ENCODE assay signal across 9 mouse cellular contexts in the genomic region with DNA sequence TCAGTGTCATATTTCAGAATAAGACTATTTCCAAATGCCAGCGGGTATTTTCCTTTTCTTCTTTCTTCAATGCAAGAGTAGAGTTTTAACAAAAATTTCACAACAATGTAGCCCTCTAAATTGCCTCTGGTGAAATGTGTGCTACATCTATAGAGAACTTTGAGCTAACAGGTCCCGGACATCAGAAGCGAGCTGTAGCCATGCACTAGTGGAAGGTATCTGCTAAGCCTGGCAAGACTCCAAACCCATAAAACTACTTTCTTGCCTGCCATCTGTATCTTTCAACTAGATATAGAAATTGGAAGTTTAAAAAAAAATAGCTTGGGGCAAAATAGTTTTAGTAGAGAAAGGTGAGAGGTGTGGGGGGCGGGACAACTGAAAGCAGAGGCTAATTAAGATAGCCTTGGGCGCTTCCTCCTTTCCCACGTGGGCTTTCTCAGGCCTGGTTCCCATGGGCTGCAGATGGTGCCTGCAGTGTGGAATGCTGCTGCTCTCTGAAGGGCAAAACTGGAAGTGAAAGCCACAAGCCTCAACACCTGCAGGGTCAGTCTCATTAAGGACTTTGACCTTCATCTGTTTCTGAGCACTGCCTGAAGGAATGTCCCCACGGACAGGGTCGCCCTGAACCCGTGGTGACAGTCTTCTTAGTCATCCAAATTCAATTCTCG.
A peak's percentile ranks its signal among the peaks of the same experiment; 100 is the strongest.
DNase-seq lines count a peak whose midpoint lies in the region; ATAC-seq and TF ChIP-seq lines count a peak whose summit lies in the region.
"Had no signal": no experiment of that assay in that cellular context is flagged by ENCODE, and none has a peak within 500 bp of the region (broad histone marks: within the 10 kb centered on the region; RNA-seq: fewer than 3 reads in every experiment).

No protein-coding gene starts in this region.

- H3K4me3 ChIP-seq in forebrain, embryonic 16.5 days (replicated peaks; ENCODE audit: low read length), result no peak overlapping the region
- H3K4me3 ChIP-seq: lung, embryonic 15.5 days had no signal

- no peak overlapping the region for H3K4me2 ChIP-seq in forebrain, embryonic 16.5 days (ENCODE audit: low read length)
- H3K4me2 ChIP-seq: lung, embryonic 15.5 days had no signal

- TF ChIP-seq POLR2A in brain, embryonic 14.5 days (IDR thresholded peaks at IDR 0.05; ENCODE audit: borderline replicate concordance, extremely low read depth, insufficient read depth, insufficient read length, poor library complexity, severe bottlenecking), result no peak

- intact Hi-C loops in left cerebral cortex, postnatal 14 days (cut with DNase I), result no loop called here

- ATAC-seq in forebrain, embryonic 16.5 days, result peak; percentile 26; the same call in 1 of the 2 replicates

- H3K4me1 ChIP-seq in forebrain, embryonic 16.5 days (replicated peaks; ENCODE audit: control insufficient read depth, insufficient read depth, low read length), result no peaks in the 10 kb centered on the region
- H3K4me1 ChIP-seq: lung, embryonic 15.5 days had no signal

- H3K9me3 ChIP-seq in forebrain, embryonic 16.5 days (ENCODE audit: control insufficient read depth, low read length), result no peaks in the 10 kb centered on the region
- H3K9me3 ChIP-seq: lung, embryonic 15.5 days had no signal

- H3K27me3 ChIP-seq in forebrain, embryonic 16.5 days (replicated peaks; ENCODE audit: control insufficient read depth, insufficient read depth, low read length), result no peaks in the 10 kb centered on the region
- H3K27me3 ChIP-seq: lung, embryonic 15.5 days had no signal

- WGBS in forebrain, embryonic 16.5 days, result 62% methylated on average over 10 of the region's 10 CpGs

- no peak overlapping the region for H3K27ac ChIP-seq in forebrain, embryonic 16.5 days (ENCODE audit: low read length)
- H3K27ac ChIP-seq: lung, embryonic 15.5 days had no signal

- TF ChIP-seq CTCF in brain, embryonic 14.5 days (IDR thresholded peaks at IDR 0.05; ENCODE audit: borderline replicate concordance, extremely low read depth, insufficient read depth, insufficient read length), result peak; percentile 17; the same call in 1 of the 2 replicates

- peak; percentile 5 to 10 for DNase-seq in left cerebral cortex, postnatal 14 days (ENCODE audit: low spot score in 2 of 2)
- DNase-seq in left cerebral cortex, adult 18-20 months (ENCODE audit: low spot score in 2 of 2), result no peak
- DNase-seq in brain, embryonic 14.5 days (ENCODE audit: low read depth), result peak; percentile 46
- DNase-seq in mesoderm, embryonic 11.5 days (ENCODE audit: low read depth, low spot score), result peak; percentile 23
- no peak for DNase-seq in thymus, postnatal 10 days (ENCODE audit: low spot score in 2 of 2)
- no peak for DNase-seq in layer of hippocampus, postnatal 25 days (ENCODE audit: extremely low spot score in 1 of 2, low spot score in 1 of 2)
- DNase-seq in MN1 (ENCODE audit: low spot score), result no peak

- no peaks in the 10 kb centered on the region for H3K36me3 ChIP-seq in forebrain, embryonic 16.5 days (ENCODE audit: control insufficient read depth, insufficient read depth)
- H3K36me3 ChIP-seq: lung, embryonic 15.5 days had no signal

- H3K9ac ChIP-seq in forebrain, embryonic 16.5 days (replicated peaks; ENCODE audit: low read depth, low read length), result no peak overlapping the region
- H3K9ac ChIP-seq: lung, embryonic 15.5 days had no signal

Comparison
In these comparisons a context has a peak if more than half of its experiments do, and no peak if none do; other contexts are left out.
1. DNase-seq: peak in left cerebral cortex, postnatal 14 days (2 of 2), brain, embryonic 14.5 days (single experiment) and mesoderm, embryonic 11.5 days (single experiment); none in left cerebral cortex, adult 18-20 months (0 of 2), thymus, postnatal 10 days (0 of 2), layer of hippocampus, postnatal 25 days (0 of 2) and MN1 (single experiment).